Mouse (Mus musculus): Measurements from ENCODE around the gene Ino80e.
"Not testable (repeated sequence)": the region's sequence is repeated elsewhere in the genome, so short reads cannot be mapped to it uniquely, and the experiment has no call there.

Ino80e gene

GRCm38 (mm10) chr7:126862147-126862784 is at the start of gene Ino80e:
Gene Ino80e, minus strand, starts transcription at chr7:126862377.
- peak; percentile 93 for DNase-seq (ENCODE audit: low read depth, low spot score)

- DNase-seq (ENCODE audit: low read depth, low spot score), result peak; percentile 64
Observed at GRCm38 (mm10) chr7:126905590-126905989, 43.4 kb upstream of the Ino80e start.

GRCm38 (mm10) chr7:126899781-126900180 is 37.6 kb upstream of the Ino80e start:
- DNase-seq (ENCODE audit: low read depth, low spot score), result not testable (repeated sequence)

GRCm38 (mm10) chr7:126898102-126898990 is 36.2 kb upstream of the Ino80e start:
- DNase-seq (ENCODE audit: low read depth, low spot score), result peak; percentile 88

- peak; percentile 20 for DNase-seq (ENCODE audit: low read depth, low spot score)
Observed at GRCm38 (mm10) chr7:126897390-126898101, 35.4 kb upstream of the Ino80e start.

- no peak for DNase-seq (ENCODE audit: low read depth, low spot score)
Observed at GRCm38 (mm10) chr7:126896912-126897311, 34.7 kb upstream of the Ino80e start.

GRCm38 (mm10) chr7:126888852-126889251 is 26.7 kb upstream of the Ino80e start:
- no peak for DNase-seq (ENCODE audit: low read depth, low spot score)

GRCm38 (mm10) chr7:126887281-126887680 is 25.1 kb upstream of the Ino80e start:
- no peak for DNase-seq (ENCODE audit: low read depth, low spot score)

GRCm38 (mm10) chr7:126884286-126885164 is 22.3 kb upstream of the Ino80e start, which contains the start of gene Taok2:
Gene Taok2, minus strand, starts transcription at chr7:126884703.
- peak; percentile 96 for DNase-seq (ENCODE audit: low read depth, low spot score)

- DNase-seq (ENCODE audit: low read depth, low spot score), result no peak
Observed at GRCm38 (mm10) chr7:126883731-126884181, 21.6 kb upstream of the Ino80e start.

- no peak for DNase-seq (ENCODE audit: low read depth, low spot score)
Observed at GRCm38 (mm10) chr7:126881040-126881439, 18.9 kb upstream of the Ino80e start.

GRCm38 (mm10) chr7:126877239-126877638 is 15.1 kb upstream of the Ino80e start:
- DNase-seq (ENCODE audit: low read depth, low spot score), result no peak

- DNase-seq (ENCODE audit: low read depth, low spot score), result no peak
Observed at GRCm38 (mm10) chr7:126870520-126870891, 8.3 kb upstream of the Ino80e start.

- no peak for DNase-seq (ENCODE audit: low read depth, low spot score)
Observed at GRCm38 (mm10) chr7:126869780-126870519, 7.8 kb upstream of the Ino80e start.

- DNase-seq (ENCODE audit: low read depth, low spot score), result no peak
Observed at GRCm38 (mm10) chr7:126868003-126868402, 5.8 kb upstream of the Ino80e start.

GRCm38 (mm10) chr7:126867534-126867933 is 5.4 kb upstream of the Ino80e start:
- no peak for DNase-seq (ENCODE audit: low read depth, low spot score)

GRCm38 (mm10) chr7:126863791-126864190 is 1.6 kb upstream of the Ino80e start:
- DNase-seq (ENCODE audit: low read depth, low spot score), result no peak

- peak; percentile 91 for DNase-seq (ENCODE audit: low read depth, low spot score)
Observed at GRCm38 (mm10) chr7:126861429-126862130, 597 bp downstream of the Ino80e start, which contains the start of gene Hirip3. Gene Hirip3, plus strand, starts transcription at chr7:126861972.

- no peak for DNase-seq (ENCODE audit: low read depth, low spot score)
Observed at GRCm38 (mm10) chr7:126860987-126861386, 1.2 kb downstream of the Ino80e start.

All from 3T3-L1 (cell line).